Mouse (Mus musculus) stomach, postnatal 0 days (tissue): ENCODE results near the gene Nars2. TPM values are rescaled to one million over a fixed set of nuclear protein-coding genes. Genes with fewer than 3 reads are reported as not detected.

ENCODE experiments used
- ATAC-seq: fragments of 200-750 bp; cut with Nextera tagmentation; 2 replicates; pipeline ENCODE4 v1.8.0; 2017; ENCODE audit not compliant: low FRiP score, low TSS enrichment
- DNase-seq: peaks from one replicate; pipeline ENCODE4 v3.0.0-alpha.2; 2016; ENCODE audit warnings: low spot score
- H3K27ac ChIP-seq: fragments of 300-500 bp; sonication (generic); replicated peaks from 2 replicates; pipeline ENCODE4 v1.5.1; 2014; ENCODE audit warnings: mild to moderate bottlenecking, control low read depth
- H3K27me3 ChIP-seq: fragments of 300-500 bp; sonication (generic); 2 replicates; pipeline ENCODE4 v1.6.1; 2014; ENCODE audit warnings: low read length; ENCODE audit not compliant: control insufficient read depth, insufficient read depth
- H3K36me3 ChIP-seq: fragments of 300-500 bp; sonication (generic); 2 replicates; pipeline ENCODE4 v1.6.1; 2014; ENCODE audit warnings: low read length, mixed read lengths; ENCODE audit not compliant: control insufficient read depth, insufficient read depth
- H3K4me1 ChIP-seq: fragments of 300-500 bp; sonication (generic); replicated peaks from 2 replicates; pipeline ENCODE4 v1.6.1; 2014; ENCODE audit warnings: antibody characterized with exemption; ENCODE audit not compliant: control insufficient read depth, insufficient read depth
- H3K4me2 ChIP-seq: fragments of 300-500 bp; sonication (generic); replicated peaks from 2 replicates; pipeline ENCODE4 v1.6.1; 2014; ENCODE audit warnings: low read depth, mild to moderate bottlenecking, control low read depth, moderate library complexity
- H3K4me3 ChIP-seq: fragments of 300-500 bp; sonication (generic); 2 replicates; pipeline ENCODE4 v1.5.1; 2014; ENCODE audit warnings: low read depth, low read length, control low read depth
- H3K9ac ChIP-seq: fragments of 300-500 bp; sonication (generic); 2 replicates; pipeline ENCODE4 v1.6.1; 2014; ENCODE audit warnings: mild to moderate bottlenecking, low read length, control low read depth, mixed read lengths
- H3K9me3 ChIP-seq: fragments of 300-500 bp; sonication (generic); 2 replicates; pipeline ENCODE4 v1.6.1; 2016; ENCODE audit warnings: low read length; ENCODE audit not compliant: control insufficient read depth
- CTCF ChIP-seq: IDR thresholded peaks from 2 replicates; pipeline ENCODE4 v1.5.1; 2016; ENCODE audit warnings: antibody characterized with exemption, low read depth, mild to moderate bottlenecking, moderate library complexity
- EP300 ChIP-seq: optimal IDR thresholded peaks from 2 replicates; pipeline ENCODE3; 2016; ENCODE audit warnings: antibody characterized with exemption
- WGBS: fragments of 180-500 bp; shearing (Covaris S2); extraction: QIAGEN DNeasy Blood & Tissue Kit; methylation state at CpG from one replicate; pipeline ENCODE4 v1.1.7; 2014; 5-methylcytosine and 5-hydroxymethylcytosine counted together
- polyA plus RNA-seq: library from polyadenylated mRNA; unstranded; fragments of >200 nt; fragmentation: Nextera tagmentation; extraction: Ambion mirVana; gene quantifications from 2 replicates; pipeline ENCODE4 v1.2.1, GENCODE M21; 2015

Nars2 gene
- polyA plus RNA-seq, 1 experiment from 2014 or later, result 14.5 TPM

DNA sequence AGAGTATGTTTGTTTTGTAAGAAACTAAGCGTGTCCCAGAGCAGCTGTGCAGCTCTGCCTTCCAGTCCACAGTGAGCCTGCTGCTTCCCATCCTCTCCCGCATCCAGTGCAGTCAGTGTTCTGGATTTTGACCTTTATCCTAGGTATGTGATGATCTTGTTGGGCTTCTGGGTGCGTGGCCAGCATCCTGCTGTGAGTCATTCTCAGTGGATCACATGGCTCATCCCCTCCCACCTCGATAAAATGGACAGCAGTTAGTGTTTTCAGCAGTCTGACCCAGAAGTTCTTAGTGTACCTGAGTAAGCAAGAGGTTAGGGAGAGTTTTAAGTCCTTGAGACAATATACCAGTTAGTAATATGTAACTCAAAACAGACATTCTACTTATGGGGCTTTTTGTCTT lies 36.4 kb downstream of the Nars2 start:
- TF ChIP-seq EP300 (no peak), CTCF (no peak)
- WGBS, result 42% methylated on average over 4 of the region's 4 CpGs
- Histone ChIP-seq H3K4me1 (no peaks in the 10 kb centered on the region), H3K27ac (no peak overlapping the region), H3K9me3 (no peaks in the 10 kb centered on the region), H3K9ac (no peak overlapping the region), H3K27me3 (no peaks in the 10 kb centered on the region), H3K36me3 (no peaks in the 10 kb centered on the region), H3K4me2 (no peak overlapping the region), H3K4me3 (no peak overlapping the region)
- DNase-seq (no peak), ATAC-seq (peak; percentile 63; the same call in 1 of the 2 replicates)

DNA sequence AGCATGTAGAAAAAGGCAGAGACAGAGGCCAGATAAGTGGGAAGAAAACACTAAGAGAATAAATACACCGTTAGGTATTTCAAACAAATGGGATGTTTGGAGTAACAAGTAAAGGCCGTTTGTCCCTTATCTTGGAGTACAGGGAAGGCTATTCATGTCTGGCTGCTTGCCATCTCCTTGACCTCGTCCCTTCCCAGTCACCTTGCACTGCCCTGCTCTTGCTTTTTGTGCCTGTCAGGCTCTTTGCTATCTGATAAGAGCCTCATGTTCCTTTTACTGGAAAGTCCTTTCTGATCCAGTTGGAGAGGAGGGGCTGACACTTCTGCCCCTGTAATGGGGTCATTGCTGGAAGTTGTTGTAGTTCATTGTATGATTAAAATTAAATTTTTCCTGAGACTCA lies 61.7 kb downstream of the Nars2 start:
- Histone ChIP-seq H3K36me3 (no peaks in the 10 kb centered on the region), H3K4me1 (no peaks in the 10 kb centered on the region), H3K4me3 (no peak overlapping the region), H3K27ac (no peak overlapping the region), H3K9me3 (no peaks in the 10 kb centered on the region), H3K27me3 (no peaks in the 10 kb centered on the region), H3K4me2 (no peak overlapping the region), H3K9ac (no peak overlapping the region)
- ATAC-seq (no peak), DNase-seq (peak; percentile 26)
- TF ChIP-seq EP300 (no peak), CTCF (no peak)
- WGBS, result 15% methylated on average over 3 of the region's 3 CpGs

DNA sequence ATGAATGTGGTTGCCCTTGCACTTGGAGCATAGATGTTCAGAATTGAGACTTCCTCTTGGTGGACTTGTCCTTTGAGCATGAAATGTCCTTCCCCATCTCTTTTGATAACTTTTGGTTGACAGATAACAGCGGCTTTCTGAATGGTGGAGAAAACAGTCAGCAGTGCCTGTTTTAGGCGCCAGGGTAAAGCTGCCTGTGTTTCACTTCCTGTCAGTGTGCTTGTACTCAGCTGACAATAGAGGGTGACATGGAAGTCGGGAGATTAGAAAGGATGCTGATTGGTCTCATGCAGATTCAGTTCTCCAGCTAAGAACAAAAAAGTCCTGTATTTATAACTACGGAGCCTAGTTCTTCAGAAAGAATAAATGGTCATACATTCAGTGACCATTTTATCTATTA lies 66.7 kb downstream of the Nars2 start:
- peak overlapping the region; percentile 56; the same call in 1 of the 2 replicates for H3K27ac ChIP-seq
- H3K4me2 ChIP-seq, result no peak overlapping the region
- no peak for DNase-seq
- H3K27me3 ChIP-seq, result no peaks in the 10 kb centered on the region
- H3K4me3 ChIP-seq, result no peak overlapping the region
- no peaks in the 10 kb centered on the region for H3K4me1 ChIP-seq
- WGBS, result 52% methylated on average over 4 of the region's 4 CpGs
- no peak overlapping the region for H3K9ac ChIP-seq
- no peak for TF ChIP-seq EP300
- no peaks in the 10 kb centered on the region for H3K36me3 ChIP-seq
- no peak; the same call in 1 of the 2 replicates for ATAC-seq
- no peaks in the 10 kb centered on the region for H3K9me3 ChIP-seq

DNA sequence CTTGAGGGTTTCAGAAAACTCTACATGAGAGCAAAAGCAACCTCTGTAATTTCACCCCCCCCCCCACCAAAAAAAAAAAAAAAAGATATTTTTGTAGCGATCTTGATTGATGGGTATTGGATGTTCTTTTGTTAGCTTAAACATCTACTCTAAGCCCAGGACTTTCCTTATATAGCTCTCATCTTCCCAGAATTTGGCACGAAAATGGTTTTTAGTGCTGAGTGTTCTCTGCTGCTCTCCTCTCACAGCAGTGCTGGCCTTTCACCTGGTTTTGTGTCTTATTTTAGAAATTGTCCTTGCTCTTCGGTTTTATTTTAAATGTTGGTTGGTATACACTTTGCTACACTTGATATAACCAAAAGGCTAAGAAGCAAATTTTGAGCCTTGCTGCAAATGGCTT lies 67.1 kb downstream of the Nars2 start:
- 38% methylated on average over 3 of the region's 3 CpGs for WGBS
- H3K4me2 ChIP-seq, result no peak overlapping the region

DNA sequence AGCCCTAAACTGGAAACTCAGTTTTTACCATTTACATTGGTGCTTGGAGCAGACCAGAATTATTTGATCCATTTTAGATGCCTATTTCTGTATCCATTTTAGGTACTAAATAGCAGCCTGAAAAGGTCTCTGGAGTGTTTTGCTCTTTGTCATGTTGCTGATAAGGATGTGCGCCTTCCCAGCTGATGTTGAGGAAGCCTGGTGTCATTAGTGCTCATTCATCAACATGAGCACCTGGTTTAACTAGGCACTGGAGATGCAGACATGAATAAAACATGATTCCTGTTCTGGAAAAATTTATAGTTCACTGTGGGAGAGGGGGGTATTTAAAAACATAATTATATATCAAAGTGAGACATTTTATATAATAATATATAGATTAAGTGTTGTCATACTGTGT lies 68.0 kb downstream of the Nars2 start:
- H3K4me1 ChIP-seq, result no peaks in the 10 kb centered on the region
- no peak for TF ChIP-seq CTCF
- TF ChIP-seq EP300, result no peak
- no peak for ATAC-seq
- no peak overlapping the region for H3K4me2 ChIP-seq
- no peaks in the 10 kb centered on the region for H3K9me3 ChIP-seq
- no peak for DNase-seq
- H3K27me3 ChIP-seq, result no peaks in the 10 kb centered on the region
- H3K4me3 ChIP-seq, result no peak overlapping the region
- H3K27ac ChIP-seq, result no peak overlapping the region
- H3K9ac ChIP-seq, result no peak overlapping the region
- 76% methylated on average over 1 of the region's 1 CpGs for WGBS
- no peaks in the 10 kb centered on the region for H3K36me3 ChIP-seq

More for the DNA sequence above, 67.1 kb downstream of the Nars2 start:
- Histone ChIP-seq H3K4me1 (no peaks in the 10 kb centered on the region), H3K27me3 (no peaks in the 10 kb centered on the region), H3K36me3 (no peaks in the 10 kb centered on the region), H3K27ac (no peak overlapping the region), H3K9ac (no peak overlapping the region), H3K4me3 (no peak overlapping the region), H3K9me3 (no peaks in the 10 kb centered on the region)
- ATAC-seq, result peak; percentile 76; the same call in 1 of the 2 replicates
- DNase-seq, result no peak
- no peak for TF ChIP-seq CTCF
- no peak for TF ChIP-seq EP300

DNA sequence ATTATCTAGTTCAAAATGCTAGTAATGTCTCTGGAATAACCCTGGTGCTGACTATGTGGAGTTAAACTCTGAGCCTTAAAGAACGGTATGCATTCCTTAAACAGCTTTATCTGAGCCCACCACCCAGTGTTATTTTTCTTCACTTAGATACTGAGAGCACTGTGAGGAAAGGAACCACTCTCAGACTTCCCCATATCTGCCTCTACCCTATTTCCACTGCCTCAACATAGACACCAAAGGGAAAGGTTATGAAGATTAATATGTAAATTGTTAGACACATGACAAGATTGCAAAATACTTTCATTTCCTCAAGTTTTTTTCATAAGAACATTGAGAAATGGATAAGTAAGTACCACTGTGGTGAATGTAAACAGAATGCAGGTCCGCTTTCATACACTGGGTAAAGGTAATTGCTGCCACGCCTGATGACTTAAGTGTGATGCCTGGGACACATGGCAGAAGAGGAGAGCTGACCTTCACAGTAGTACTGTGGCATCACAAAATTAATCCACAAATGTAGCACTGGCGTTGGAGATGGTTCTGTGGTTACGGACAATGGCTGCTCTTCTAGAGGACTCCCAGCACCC lies 75.6 kb downstream of the Nars2 start:
- TF ChIP-seq EP300 (no peak), CTCF (no peak)
- H3K9me3 ChIP-seq, result no peaks in the 10 kb centered on the region
- no peaks in the 10 kb centered on the region for H3K27me3 ChIP-seq
- no peak overlapping the region for H3K4me3 ChIP-seq
- DNase-seq, result no peak
- WGBS, result 93% methylated on average over 5 of the region's 5 CpGs
- no peak for ATAC-seq
- no peak overlapping the region for H3K9ac ChIP-seq
- H3K36me3 ChIP-seq, result no peaks in the 10 kb centered on the region
- no peak overlapping the region for H3K27ac ChIP-seq
- H3K4me2 ChIP-seq, result no peak overlapping the region
- no peaks in the 10 kb centered on the region for H3K4me1 ChIP-seq
